Mouse (Mus musculus) embryo, embryonic 11 days (tissue): ENCODE data around the gene Prr7.
A peak's percentile ranks its signal among the peaks of the same experiment; 100 is the strongest.
"Not testable (repeated sequence)": the region's sequence is repeated elsewhere in the genome, so short reads cannot be mapped to it uniquely, and the experiment has no call there.

Experiments
- DNase-seq: peaks from one replicate; pipeline ENCODE4 v3.0.0-alpha.2; 2015

Prr7 gene

DNA sequence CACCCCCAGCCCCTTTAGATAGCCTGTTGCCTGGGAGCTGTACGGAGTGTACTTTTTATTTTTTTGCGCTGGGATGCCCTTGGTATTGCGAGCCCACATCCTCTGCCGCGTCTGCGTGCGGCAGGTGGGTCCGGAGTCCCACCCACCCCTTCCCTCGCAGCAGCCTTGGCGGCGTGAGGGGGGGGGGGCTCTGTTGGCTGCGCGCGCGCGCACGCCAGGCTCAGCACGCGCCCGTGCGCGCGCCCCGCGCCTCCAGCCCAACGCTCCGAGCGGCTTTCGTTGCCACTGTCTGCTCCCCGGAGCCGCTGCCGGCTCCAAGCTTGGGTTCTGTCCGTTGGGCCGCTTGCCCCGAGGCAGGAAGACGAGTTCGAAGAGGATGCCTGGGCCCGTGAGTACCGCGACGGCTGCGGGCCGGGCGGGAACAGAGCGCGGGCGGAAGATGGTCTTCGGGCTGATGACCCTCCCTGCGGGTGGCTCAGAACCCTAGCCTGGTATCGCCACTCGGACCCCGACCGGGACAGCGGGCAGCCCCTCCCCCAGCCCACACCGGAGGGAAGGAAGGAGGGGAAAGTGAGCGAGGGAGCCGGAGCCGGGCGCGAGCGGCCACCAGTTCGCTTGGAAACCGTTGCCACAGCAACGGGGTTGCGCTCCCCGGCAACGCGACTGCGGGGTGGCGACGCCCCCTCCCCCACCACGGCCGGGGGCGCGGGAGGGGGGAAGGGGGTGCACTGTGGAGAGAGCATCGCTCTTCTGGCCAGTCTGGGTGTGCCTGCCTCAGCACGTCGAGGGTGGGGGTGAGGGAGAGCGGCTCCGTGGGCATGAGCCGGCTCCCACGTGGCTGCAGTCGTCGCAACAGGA, at the start of gene Prr7:
Prr7 (plus strand) TSS at position 241 of the 858 bp plus-strand sequence.
- peak; percentile 91 for DNase-seq

DNA sequence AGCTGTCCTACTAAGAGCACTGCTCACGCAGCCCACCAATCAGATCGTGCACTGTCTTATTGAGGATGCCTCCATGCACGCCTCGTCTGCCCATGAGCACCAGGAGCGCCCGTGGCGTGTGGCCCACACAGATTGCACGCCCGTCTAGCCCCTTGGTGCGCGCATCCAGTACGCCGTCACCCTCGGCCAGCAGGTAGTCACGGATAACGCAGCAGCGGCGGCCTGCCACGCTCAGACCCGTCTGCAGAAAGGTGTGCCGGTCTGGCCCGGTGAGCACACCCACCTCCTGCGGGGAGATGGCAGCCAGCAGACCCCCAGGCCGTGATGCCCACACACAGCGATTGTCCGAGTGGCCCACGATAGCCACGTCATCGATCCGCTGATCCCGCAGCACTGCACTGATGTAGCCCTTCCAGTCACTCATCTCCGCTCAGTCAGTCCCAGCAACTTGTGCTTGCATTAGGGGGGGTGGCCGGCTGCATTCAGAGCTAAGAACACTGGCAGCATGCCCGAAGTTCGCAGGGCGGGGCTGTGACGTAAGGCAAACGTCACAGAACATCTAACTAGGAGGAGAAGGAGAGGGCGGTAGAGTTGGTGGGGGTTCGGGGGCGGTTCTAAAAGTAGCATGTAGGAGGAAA, 49.2 kb upstream of the Prr7 start, which contains the start of gene Pfn3:
Pfn3 (minus strand) TSS at position 490 of the 638 bp plus-strand sequence.
- DNase-seq: peak; percentile 75

DNA sequence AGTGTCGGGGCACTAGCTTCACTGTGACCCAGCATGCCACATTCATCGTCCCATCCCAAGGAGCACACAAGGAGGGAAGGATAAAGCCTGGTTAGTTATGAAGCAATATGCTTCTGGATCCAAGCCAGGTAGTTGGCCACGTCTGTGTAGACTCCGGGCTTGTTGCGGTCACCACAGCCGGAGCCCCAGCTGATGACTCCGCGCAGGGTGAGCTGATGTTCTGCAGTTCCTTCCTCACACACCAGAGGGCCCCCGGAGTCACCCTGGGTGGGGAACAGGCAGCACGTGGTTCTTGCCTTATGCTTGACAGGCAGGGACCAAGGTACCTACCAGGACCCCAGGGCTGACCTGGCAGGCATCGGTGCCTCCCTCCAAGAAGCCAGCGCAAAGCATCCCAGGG, 46.1 kb upstream of the Prr7 start:
- peak; percentile 86 for DNase-seq

DNA sequence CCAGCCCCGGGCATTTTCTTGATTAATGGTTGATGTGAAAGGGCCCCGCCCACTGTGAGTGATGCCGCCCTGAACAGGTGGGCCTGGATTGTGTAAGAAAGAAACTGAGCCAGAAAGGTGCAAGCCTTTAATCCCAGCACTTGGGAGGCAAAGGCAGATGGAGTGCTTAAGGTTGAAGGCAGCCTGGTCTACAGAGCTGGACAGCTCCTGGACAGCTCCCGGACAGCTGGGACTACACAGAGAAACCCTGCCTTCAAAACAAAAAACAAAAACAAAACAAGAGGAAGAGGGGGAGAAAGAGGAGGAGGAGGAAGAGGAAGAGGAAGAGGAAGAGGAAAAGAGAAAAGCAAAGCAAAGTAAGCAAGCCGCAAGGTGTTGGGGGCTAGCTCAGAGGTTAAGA, 44.9 kb upstream of the Prr7 start:
- DNase-seq: no peak

DNA sequence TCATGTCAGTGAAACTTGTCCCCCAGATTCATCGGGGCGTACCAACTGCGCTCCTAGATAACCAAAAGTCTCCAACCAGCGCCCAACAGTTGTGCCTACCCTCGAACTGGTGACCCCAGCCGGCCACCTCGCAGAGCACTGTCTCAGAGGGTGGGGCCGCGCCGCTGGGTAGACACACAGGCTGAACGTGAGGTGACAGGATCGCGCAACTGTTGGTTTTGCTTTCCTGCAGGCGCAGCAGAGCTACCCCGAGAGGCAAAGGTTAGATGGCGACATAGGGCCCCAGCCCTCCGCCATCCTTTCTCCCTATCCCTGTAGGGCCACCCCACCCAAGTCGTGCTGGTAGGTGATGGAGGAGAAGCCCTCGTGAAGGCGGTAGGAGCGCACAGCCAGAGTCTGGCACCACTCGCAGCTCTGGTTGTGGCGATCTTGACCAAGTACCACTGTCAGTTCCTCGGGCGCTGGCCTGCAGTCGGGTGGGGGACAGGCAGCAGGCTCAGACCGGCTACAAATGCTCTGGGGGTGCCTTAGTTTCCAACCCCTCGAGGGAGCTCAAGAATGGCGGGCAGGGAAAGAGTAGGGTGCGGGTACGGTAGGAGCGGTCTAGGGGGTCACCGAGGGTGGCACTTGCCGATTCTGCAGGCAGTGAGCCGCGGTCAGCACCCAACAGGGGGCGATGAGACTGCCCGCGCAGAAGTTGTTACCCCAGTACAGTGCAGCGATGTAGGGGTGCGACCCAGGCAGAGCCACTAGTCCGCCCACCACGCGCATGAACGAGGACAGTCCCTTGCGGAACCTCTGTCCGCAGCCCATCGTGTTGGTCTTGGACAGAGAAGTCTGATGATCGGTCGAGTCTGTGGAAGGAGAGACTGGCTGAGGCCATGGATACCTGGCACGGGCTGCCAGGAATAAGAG, 43.8 kb upstream of the Prr7 start:
- no peak for DNase-seq

DNA sequence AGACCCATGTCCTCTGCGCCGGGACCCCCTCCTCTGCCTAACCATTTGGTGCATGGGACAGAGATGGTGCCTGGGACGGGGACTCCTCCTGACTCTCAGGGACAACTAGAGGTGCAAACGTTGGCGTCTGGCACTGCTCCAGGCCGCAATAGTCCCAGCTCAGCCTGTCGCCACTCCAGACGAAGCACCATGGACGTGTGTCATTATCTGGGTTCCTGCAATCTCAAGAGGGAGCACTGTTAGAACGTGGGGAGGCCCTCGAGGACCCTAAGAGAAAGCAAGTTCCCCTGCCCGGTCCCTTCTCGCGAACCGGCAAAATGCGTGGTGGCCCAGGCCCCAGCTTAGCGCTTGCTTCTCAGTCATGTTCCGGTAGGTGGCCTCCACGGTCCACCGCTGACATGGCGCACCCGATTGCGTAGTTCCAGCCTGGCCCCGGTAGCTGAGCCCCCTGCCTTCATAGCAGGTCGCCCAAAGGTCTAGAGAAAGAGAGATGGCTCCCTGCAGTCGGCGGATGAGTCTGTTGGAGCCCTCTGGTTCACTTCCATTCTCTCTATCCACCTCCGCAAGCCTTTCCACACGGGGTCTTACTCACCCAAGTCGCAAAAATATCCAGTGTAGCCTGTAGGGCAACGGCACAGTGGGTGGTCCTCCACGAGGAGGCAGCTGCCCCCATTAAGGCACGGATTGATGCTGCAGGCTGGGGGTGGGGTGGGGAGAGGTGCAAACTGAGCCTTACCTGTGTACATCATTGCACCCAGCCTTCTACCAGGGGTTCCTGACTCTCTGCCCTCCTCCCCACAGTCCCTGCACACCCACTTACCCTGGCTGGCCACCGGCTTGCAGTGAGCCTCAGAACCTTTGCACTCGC, 42.9 kb upstream of the Prr7 start:
- peak; percentile 77 for DNase-seq

DNA sequence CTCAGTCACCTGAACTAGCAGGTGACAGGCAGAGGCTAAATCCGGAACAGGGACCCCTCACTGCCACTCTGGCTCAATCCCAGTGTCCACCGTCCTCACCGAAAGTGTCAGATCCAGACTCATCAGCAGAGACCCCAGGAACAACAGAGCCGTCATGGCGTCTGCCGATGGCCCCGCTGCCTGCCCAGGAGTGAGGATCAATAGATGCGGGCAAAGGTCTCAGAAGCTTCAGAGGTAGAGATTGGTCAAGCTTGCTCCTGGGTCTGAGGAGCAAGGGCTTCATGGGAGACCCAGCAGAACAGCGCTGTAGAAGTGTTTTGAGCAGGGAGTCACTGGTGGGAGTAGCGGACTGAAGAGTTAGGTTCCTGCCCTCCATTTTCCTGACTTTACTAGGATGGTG, 37.5 kb upstream of the Prr7 start, which contains the start of gene F12:
F12 (minus strand) TSS at position 181 of the 400 bp plus-strand sequence.
- no peak for DNase-seq

DNA sequence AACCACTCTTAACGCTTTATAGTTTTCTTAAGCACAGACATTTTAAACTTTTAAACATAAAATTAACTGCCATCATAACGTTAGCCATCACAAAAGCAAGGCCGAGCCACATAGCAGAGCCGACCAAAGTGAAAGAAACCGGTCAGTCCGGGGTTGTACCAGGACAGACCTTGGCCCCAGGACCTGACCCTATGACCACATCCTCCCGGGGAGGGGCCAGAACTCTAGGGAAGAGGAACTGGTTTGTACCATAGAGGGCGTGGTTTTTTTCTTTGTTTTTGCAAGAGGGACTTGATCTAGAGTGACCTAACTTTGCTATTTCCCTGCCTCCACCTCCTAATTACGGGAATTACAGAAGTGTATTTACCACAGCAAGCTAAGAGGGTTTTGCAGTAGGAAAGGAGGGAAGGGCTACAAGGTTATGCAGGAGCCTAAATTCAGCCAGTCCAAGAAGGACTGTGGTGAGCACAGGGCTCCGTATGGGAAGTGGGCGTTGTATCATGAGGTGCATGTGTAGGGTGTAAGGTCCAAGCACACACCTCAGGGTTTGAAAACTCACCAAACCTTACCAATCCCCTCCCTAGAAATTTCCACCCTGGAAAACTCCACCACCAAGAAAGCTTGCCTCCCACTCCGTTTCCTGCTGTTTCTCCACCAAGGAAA, 34.7 kb upstream of the Prr7 start:
- DNase-seq: no peak

DNA sequence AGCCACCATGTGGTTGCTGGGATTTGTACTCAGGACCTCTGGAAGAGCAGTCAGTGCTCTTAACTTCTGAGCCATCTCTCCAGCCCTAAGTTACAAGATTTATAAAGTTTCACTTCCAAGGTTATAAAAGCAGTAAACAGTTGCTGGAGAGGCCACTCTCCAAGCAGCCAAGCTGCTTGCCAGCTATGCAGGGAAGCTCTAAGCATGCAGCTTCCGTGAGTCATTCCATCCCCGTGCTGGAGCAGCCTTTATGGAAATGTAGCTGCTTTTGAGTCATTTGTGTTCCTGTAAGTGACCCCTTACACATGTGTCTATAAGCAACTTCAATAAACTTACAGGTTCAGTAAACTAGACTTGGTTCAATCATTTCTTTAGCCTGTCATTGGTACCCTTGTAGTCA, 33.5 kb upstream of the Prr7 start:
- no peak for DNase-seq

DNA sequence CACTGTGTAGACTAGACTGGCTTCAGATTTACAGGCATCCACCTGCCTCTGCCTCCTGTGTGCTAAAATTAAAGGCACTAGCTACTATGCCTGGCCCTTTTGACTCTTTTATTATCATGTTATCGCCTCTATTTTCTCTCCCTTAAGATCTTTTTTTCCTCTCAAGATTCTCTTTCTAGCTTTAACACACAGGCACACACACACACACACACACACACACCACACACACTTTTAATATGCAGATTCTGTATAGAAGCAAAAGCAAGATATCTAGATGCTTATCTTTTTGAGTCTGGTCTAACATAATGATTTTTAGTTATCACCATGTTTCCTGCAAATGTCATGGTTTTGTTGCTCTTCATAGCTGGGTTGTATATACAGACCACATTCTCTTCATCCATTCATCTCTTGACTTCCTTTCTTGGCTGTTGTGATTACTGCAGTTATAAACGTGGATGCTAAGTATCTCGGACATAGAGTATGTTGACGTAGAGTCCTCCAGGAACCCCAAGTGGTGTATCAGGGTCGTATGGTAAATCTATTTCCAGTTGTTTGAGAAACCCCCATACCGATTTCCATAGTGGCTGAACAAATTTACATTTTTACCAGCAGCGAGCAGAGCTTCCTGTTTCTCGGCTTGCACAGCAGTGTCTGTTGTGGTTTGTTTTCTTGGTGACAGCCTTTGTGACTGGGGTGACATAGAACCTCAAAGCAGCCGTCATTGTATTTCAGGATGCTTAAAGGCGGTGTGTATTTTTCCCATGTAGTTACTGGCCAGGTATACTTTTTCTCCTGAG, 32.0 kb upstream of the Prr7 start:
- DNase-seq: no peak

DNA sequence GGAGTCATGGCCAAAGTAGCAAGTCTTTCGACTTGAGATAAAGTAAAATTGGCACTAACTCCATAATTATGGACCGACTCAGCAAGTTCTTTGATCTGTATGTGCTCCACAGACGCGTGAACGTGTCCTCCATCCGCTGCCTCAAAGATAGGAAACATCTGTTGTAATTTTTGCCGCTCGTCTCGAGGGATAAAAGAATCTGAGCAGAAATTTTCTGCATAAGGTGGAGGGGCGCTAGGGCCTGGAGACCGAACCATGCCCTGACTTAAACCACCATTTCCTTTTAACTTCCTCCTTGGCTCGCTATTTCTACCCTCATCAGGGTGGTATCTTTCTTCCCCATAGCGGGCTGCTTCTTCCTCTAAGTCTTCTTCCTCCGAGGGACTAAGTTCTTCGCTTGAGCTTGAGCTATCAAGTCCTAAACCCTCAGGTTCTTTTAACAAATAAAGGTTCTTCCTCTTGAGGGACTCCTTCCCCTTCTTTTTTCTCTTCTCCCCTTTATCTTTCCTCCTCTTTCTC, 26.9 kb upstream of the Prr7 start:
- not testable (repeated sequence) for DNase-seq

DNA sequence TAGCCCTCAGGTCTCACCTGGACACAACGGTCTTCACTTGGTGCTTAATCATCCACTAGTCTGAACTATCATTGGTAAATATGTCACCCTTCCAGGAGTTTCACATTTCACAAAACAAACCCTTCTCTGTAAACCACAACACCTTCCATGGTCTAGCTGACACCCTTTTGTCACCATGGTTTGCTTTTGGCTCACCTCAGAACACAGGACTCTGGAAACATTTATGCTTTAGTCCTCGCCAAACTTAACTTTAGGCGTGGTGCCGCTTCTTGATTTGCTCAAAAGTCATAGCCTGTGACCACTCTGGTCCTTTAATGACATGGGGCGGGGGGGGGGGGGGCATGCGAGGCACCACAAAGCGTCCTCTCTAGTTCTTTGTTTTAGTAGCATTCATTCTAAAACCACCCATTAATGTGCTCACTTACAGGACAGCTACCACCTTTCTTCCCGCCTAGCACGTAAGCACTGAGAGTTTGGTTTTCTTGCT, 20.2 kb upstream of the Prr7 start:
- no peak for DNase-seq

DNA sequence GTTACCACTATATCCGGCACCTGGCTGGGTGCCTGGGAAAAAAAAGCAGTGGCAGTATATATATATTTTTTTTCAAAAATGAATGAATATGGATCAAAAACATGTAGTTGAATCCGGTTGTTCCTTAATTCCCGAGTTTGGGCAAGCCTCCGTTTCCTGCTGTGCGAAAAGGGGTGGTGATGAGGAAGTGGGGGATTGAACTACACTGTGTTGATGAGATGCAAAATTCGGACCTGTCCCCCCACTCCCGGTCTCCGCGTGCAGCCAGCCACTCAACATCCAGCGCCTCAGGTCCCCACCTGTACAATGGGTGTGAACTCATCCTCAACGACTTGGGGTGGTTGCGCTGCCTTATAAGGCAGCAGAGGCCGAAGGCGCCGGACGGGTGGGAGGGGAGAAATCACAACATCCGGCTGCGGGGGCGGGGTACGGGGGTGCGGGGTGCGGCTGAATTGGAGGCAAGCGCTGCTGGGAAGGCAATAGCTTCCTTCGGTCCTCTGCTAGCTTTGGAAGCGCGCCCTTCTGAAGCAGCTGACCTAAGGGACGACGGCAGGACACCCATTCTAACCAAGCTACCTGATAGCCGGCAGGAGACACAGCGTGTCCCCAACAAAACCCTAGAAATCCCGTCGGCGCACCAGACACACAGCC, 19.7 kb upstream of the Prr7 start:
- peak; percentile 91 for DNase-seq

DNA sequence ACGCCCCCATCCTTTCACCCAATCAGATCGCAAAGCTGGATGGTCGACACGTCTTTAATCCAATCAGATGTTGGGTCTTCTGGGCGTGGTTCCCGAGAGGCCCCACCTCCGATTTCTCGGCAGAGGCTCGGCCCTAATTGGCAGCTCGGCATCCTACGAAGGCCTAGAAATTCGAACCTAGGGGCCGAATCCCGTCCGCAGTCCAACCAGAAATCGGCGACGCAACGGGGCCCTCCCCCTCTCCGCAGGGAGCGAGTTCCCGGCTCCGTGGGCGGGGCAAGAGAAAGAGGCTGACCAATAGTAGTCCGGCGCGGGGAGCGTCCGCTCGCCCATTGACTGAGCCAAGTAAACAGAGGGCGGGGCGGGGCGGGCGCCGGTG, 19.1 kb upstream of the Prr7 start, which contains the start of gene Grk6:
Grk6 (plus strand) TSS at position 136 of the 379 bp plus-strand sequence.
- DNase-seq: peak; percentile 100

DNA sequence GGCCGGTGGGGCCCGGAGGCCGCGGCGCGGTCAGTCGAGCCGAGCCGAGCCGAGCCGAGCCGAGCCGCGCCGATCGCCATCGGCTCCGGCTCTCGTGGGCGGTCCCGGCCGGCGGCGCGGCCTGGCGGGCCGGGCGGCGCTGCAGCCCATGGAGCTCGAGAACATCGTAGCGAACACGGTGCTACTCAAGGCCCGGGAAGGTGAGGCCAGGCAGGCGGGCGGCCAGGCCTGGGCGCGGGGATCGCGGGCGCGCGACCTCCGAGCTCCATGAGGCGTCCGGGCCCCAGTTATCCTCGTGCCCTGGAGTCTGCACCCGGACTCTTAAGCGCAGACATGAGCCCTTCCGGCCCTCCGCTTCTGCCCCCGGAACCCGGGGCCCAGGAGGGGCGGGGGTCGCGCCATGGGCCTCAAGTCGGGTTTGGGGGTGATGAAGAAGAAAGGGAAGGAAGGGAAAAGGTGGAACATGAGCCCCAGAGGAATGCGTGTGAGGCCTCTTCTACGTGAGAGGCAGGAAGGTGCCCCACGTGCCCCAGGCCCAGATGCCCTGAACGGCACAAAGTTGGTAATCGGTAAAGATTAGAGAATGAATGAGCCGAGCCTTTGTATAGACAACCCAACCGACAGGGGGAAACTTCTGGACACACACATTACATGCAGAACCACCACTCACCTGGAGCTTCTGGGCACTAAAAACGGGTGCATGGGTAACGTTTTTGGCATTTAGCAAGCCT, 18.5 kb upstream of the Prr7 start:
- peak; percentile 78 for DNase-seq

DNA sequence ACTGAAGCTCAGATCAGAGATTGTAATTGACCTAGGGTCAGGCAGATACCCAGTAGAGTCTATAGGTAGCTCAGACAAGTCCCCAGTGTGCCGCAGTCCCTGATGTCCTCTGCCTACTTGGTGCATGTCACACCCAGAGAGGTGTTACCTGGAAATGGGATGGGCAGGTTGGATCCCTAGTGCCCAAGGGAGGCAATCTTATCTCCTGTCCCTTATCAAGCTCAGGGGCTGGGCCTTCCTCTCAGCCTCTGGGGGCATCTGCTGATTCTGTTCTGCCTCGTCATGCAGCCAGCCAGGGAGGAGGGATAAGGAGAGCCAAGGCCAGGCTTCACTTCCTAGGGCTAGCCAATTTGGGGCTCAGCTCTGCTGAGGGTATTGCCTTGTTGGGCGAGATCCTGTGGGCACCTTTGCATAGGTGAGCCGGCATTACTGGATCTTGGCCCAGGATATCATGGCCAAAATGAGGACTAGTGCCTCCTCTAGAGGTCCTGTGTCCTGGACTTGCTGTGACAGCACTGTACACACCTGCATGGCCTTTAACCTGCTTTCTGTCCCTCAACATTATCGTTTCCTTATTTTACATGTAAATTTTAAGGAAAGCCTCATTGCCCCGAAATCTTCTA, 17.5 kb upstream of the Prr7 start:
- DNase-seq: no peak

DNA sequence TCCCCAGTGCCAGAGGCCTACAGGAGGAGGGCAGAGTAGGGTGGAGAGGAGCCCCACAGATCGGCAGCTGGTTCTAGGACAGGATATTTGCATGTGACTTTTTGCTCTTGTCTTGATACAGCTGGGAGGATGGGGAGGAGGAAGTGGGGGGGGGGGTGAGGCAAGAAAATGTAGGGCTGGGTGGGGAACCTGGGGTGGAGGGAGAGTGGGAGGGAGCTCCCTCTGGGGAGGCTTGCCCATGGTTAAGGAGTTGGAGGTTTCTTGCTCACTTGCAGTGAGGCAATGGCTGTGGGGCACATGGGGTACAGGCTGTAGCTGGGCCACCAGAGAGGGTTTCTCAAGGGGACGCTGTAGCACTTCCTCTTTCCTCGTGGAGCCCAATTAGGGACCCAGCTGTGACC, 16.5 kb upstream of the Prr7 start:
- no peak for DNase-seq

DNA sequence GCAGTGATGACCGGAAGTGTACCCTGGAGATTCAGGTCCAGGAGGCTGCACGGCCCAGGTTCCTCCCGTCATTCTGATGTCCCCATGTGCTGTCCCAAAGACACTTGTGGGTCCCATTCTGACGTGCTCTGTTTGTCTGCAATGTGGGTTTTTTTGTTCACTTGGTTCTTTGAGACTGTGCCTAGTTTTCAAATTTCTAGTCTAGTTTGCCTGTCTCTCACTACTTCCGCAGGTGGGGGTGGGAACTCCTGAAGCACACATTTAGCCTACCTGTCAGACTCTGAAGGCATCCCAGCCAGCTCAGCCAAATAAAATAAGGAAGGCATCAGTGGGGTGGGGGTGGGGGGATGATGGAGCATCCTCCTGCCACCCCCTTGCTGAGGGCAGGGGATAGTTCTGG, 15.9 kb upstream of the Prr7 start:
- no peak for DNase-seq
